Comparison of ENCODE assay signal across 9 mouse cellular contexts in the genomic region with DNA sequence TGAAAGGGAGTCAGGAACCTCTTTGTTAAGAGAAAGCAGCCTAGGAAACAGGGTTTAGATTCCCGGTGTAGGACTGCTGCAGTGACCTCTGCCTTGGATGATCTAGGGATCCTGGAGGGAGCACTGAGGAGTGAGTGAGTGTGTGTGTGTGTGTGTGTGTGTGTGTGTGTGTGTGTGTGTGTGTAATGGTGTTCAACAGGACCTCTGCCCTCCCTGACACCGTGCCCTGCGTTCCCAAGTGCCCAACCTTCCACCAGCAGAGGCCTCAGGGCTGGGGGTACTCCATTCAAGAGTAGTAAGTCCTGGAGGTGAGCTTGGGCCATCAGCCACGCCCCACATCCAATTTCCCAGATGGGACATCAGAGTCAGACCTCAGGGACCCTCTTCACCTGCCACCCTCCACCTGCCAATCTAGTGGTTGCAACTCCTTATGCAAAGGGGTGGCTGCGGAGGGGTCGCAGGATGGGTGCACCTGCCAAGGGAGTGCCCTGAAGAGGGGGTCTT. TPM values are rescaled to one million over a fixed set of nuclear protein-coding genes. Genes with fewer than 3 reads are reported as not detected.
DNase-seq lines count a peak whose midpoint lies in the region; ATAC-seq and TF ChIP-seq lines count a peak whose summit lies in the region.
"Had no signal": no experiment of that assay in that cellular context is flagged by ENCODE, and none has a peak within 500 bp of the region (broad histone marks: within the 10 kb centered on the region; RNA-seq: fewer than 3 reads in every experiment).

No protein-coding gene starts in this region.

- peak overlapping the region; percentile 81 for H3K4me3 ChIP-seq in E14TG2a.4 (replicated peaks; ENCODE audit: low read length)
- H3K4me3 ChIP-seq in heart, embryonic 16.5 days (ENCODE audit: low read length): peak overlapping the region; percentile 64
- H3K4me3 ChIP-seq in liver, embryonic 14.5 days (ENCODE audit: insufficient read depth in 1 of 2, low read depth in 2 of 2, low read length in 2 of 2): peak overlapping the region in 1 of 2 experiments; percentile 51; a peak in 1 of 4 replicates

- ATAC-seq in heart, embryonic 16.5 days (replicated peaks; ENCODE audit: extremely low read depth, insufficient read depth, low FRiP score): no peak
- no peak for ATAC-seq in liver, embryonic 14.5 days (ENCODE audit: insufficient read depth)

- peak overlapping the region; percentile 79 for H3K9ac ChIP-seq in heart, embryonic 16.5 days (ENCODE audit: low read length)
- H3K9ac ChIP-seq in liver, embryonic 14.5 days (replicated peaks): no peak overlapping the region

- peaks cover 25% of the 10 kb centered on the region for H3K4me1 ChIP-seq in E14TG2a.4 (replicated peaks; ENCODE audit: low read depth, low read length)
- peaks cover 18% of the 10 kb centered on the region for H3K4me1 ChIP-seq in heart, embryonic 16.5 days (ENCODE audit: control insufficient read depth, insufficient read depth, low read length)
- no peaks in the 10 kb centered on the region for H3K4me1 ChIP-seq in liver, embryonic 14.5 days (replicated peaks; ENCODE audit: control insufficient read depth in 2 of 2, insufficient read depth in 2 of 2, low read length in 1 of 2)

- peaks cover 90% of the 10 kb centered on the region for H3K27me3 ChIP-seq in E14TG2a.4 (ENCODE audit: insufficient read depth, low read length)
- 0 out of 2 replicates have a peak, but pooled peaks cover 2% of the 10 kb centered on the region for H3K27me3 ChIP-seq in heart, embryonic 16.5 days (ENCODE audit: control insufficient read depth, insufficient read depth, low read length)
- H3K27me3 ChIP-seq in liver, embryonic 14.5 days (ENCODE audit: control insufficient read depth, insufficient read depth, low read length): peaks cover 31% of the 10 kb centered on the region

- 23% methylated on average over 6 of the region's 6 CpGs for WGBS in heart, embryonic 16.5 days
- WGBS in liver, embryonic 14.5 days (ENCODE audit: insufficient replicate concordance): 38% methylated on average over 6 of the region's 6 CpGs

- no peak for TF ChIP-seq EP300 in liver, embryonic 14.5 days (IDR thresholded peaks at IDR 0.05; ENCODE audit: low read depth)

- no peak overlapping the region for H3K27ac ChIP-seq in heart, embryonic 16.5 days (ENCODE audit: low read length)
- no peak overlapping the region for H3K27ac ChIP-seq in liver, embryonic 14.5 days

- no peaks in the 10 kb centered on the region for H3K9me3 ChIP-seq in E14TG2a.4 (ENCODE audit: low read length)
- H3K9me3 ChIP-seq in heart, embryonic 16.5 days (replicated peaks; ENCODE audit: control insufficient read depth, low read length): no peaks in the 10 kb centered on the region
- H3K9me3 ChIP-seq in liver, embryonic 14.5 days (ENCODE audit: control insufficient read depth, low read length): no peaks in the 10 kb centered on the region

- DNase-seq in cerebellum, adult 9-11 months: peak; percentile 73
- no peak for DNase-seq in cerebellum, postnatal 10 days
- DNase-seq in liver, embryonic 14.5 days (ENCODE audit: low read depth in 3 of 3, low spot score in 3 of 3): no peak
- no peak for DNase-seq in urinary bladder, postnatal 25 days (ENCODE audit: low spot score)
- DNase-seq in kidney, postnatal 25 days: no peak
- no peak for DNase-seq in gastrocnemius, postnatal 25 days
- DNase-seq: adrenal gland, postnatal 10 days had no signal

- H3K36me3 ChIP-seq in E14TG2a.4 (ENCODE audit: insufficient read depth, low read length): no peaks in the 10 kb centered on the region
- H3K36me3 ChIP-seq in heart, embryonic 16.5 days (ENCODE audit: control insufficient read depth, insufficient read depth): no peaks in the 10 kb centered on the region
- H3K36me3 ChIP-seq in liver, embryonic 14.5 days (replicated peaks; ENCODE audit: control insufficient read depth, insufficient read depth, low read depth): no peaks in the 10 kb centered on the region

- no peak for TF ChIP-seq CTCF in E14TG2a.4 (conservative IDR thresholded peaks at IDR 0.05; ENCODE audit: low read length)
- no peak for TF ChIP-seq CTCF in liver, embryonic 14.5 days (IDR thresholded peaks at IDR 0.05; ENCODE audit: low read depth)

- H3K4me2 ChIP-seq in heart, embryonic 16.5 days (ENCODE audit: low read depth, low read length): peak overlapping the region; percentile 84
- H3K4me2 ChIP-seq in liver, embryonic 14.5 days (ENCODE audit: low read depth): peak overlapping the region; percentile 65

RNA-seq across cellular contexts. Expression of a gene that starts 0.4 kb away (rescaled TPM):
- 5.2 and 5.3 TPM in 2 replicates for polyA plus RNA-seq in heart, embryonic 16.5 days (2015; fragmentation: Nextera tagmentation; extraction: Ambion mirVana)
- polyA plus RNA-seq in liver, embryonic 14.5 days (2012; rRNA removed): 0.30 TPM in 2 replicates
- 0.04 and 0.06 TPM in 2 replicates for polyA plus RNA-seq in liver, embryonic 14.5 days (2014; fragmentation: Nextera tagmentation; extraction: Ambion mirVana)
- under 1 TPM; 0.29 to 0.77 TPM for total RNA-seq in gastrocnemius, postnatal 25 days (2021)

RNA-seq across cellular contexts. Expression of a gene that starts 58.6 kb away (rescaled TPM):
- polyA plus RNA-seq in heart, embryonic 16.5 days (2015; fragmentation: Nextera tagmentation; extraction: Ambion mirVana): 45.5 and 46.3 TPM in 2 replicates
- 1.2 and 1.7 TPM in 2 replicates for polyA plus RNA-seq in liver, embryonic 14.5 days (2012; rRNA removed)
- polyA plus RNA-seq in liver, embryonic 14.5 days (2014; fragmentation: Nextera tagmentation; extraction: Ambion mirVana): 1.1 and 1.5 TPM in 2 replicates
- total RNA-seq in gastrocnemius, postnatal 25 days (2021): 1 to 10 TPM; 5.2 to 7.3 TPM

Comparison
In these comparisons a context has a peak if more than half of its experiments do, and no peak if none do; other contexts are left out.
1. RNA of a gene that starts 58.6 kb away (polyA plus RNA-seq): 45.5 to 46.3 TPM in heart, embryonic 16.5 days; 1.1 to 1.7 TPM in liver, embryonic 14.5 days; every median in the first group is over 10 times any median in the second.